Mouse (Mus musculus) ES-Bruce4 (cell line): ENCODE measurements around the gene Cct8l1. TPM values are rescaled to one million over a fixed set of nuclear protein-coding genes. Genes with fewer than 3 reads are reported as not detected.

Source experiments
- H3K27ac ChIP-seq: 2 replicates; pipeline ENCODE4 v1.5.1; 2012; ENCODE audit warnings: low read length, inconsistent platforms; ENCODE audit not compliant: insufficient read depth
- H3K27me3 ChIP-seq: 2 replicates; pipeline ENCODE4 v1.6.1; 2012; ENCODE audit warnings: mild to moderate bottlenecking, low read length, inconsistent platforms; ENCODE audit not compliant: control insufficient read depth, poor library complexity, insufficient read depth, severe bottlenecking
- H3K36me3 ChIP-seq: 2 replicates; pipeline ENCODE4 v1.6.1; 2012; ENCODE audit warnings: inconsistent platforms, mild to moderate bottlenecking, low read length, moderate library complexity; ENCODE audit not compliant: control insufficient read depth, poor library complexity, insufficient read depth, severe bottlenecking
- H3K4me1 ChIP-seq: one replicate; pipeline ENCODE4 v1.8.1; 2011; ENCODE audit warnings: low read length; ENCODE audit not compliant: control insufficient read depth, insufficient read depth
- H3K4me3 ChIP-seq: 2 replicates; pipeline ENCODE4 v1.5.1; 2011; ENCODE audit warnings: low read depth, mild to moderate bottlenecking, low read length
- H3K9ac ChIP-seq: 2 replicates; pipeline ENCODE4 v1.6.1; 2012; ENCODE audit warnings: low read depth, mild to moderate bottlenecking, inconsistent platforms; ENCODE audit not compliant: poor library complexity, severe bottlenecking
- H3K9me3 ChIP-seq: replicated peaks from 2 replicates; pipeline ENCODE4 v1.6.1; 2012; ENCODE audit warnings: mild to moderate bottlenecking, low read length, inconsistent platforms; ENCODE audit not compliant: control insufficient read depth, poor library complexity, insufficient read depth, severe bottlenecking
- CTCF ChIP-seq: IDR thresholded peaks from one replicate; pipeline ENCODE4 v1.8.1; 2011; ENCODE audit warnings: low read depth, low read length
- EP300 ChIP-seq: IDR thresholded peaks from 2 replicates; pipeline ENCODE4 v1.6.1; 2011; ENCODE audit warnings: low read depth, low read length; ENCODE audit not compliant: insufficient read depth
- POLR2A ChIP-seq: IDR thresholded peaks from one replicate; pipeline ENCODE4 v1.8.1; 2011; ENCODE audit warnings: low read length; ENCODE audit not compliant: insufficient read depth
- polyA plus RNA-seq: library from polyadenylated mRNA; stranded (reverse); fragments of >200 nt; gene quantifications from 2 replicates; pipeline ENCODE4 v1.2.4, GENCODE M21; 2011; ENCODE audit warnings: low read depth; ENCODE audit not compliant: missing spikeins, insufficient read depth, insufficient read length

Cct8l1 gene
- polyA plus RNA-seq, 1 experiment: not detected

DNA sequence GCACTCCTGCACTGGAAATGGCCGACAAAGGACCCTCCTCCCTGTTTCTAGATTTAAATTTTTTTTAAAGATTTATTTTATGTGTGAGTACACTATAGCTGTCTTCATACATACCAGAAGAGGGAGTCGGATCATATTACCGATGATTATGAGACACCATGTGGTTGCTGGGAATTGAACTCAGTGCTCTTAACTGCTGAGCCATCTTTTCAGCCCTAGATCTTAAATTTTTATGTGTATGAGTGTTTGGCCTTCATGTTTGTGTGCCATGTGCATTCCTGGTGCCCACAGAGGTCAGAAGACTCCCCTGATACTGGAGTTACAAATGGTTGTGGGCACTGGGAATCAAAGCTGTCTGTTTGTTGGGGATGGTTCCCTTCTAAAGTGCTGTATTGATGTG is 25.1 kb downstream of the Cct8l1 start:
- no peaks in the 10 kb centered on the region for H3K9me3 ChIP-seq
- no peaks in the 10 kb centered on the region for H3K4me1 ChIP-seq
- H3K27me3 ChIP-seq: no peaks in the 10 kb centered on the region
- H3K27ac ChIP-seq: no peak overlapping the region
- TF ChIP-seq POLR2A (no peak), CTCF (no peak)
- H3K36me3 ChIP-seq: no peaks in the 10 kb centered on the region
- no peak overlapping the region for H3K4me3 ChIP-seq
- H3K9ac ChIP-seq: no peak overlapping the region

DNA sequence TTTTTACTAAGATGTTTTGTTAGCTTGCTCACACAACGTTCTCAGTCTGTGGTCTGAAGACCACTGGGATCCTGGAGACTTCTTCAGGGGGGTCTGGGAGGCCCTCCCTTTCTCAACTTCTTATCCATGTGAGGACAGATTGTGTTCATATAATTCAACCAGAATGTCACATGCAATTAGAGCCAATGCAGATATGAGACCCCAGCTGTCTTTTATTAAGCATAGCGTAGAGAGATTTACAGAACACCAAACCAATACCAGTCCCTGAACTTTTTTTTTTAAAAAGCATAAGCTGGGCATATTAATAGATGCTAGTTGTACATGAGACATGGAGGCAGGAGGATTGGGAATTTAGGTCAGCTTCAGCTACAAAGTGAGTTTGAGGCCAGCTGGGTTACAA is 25.8 kb downstream of the Cct8l1 start:
- TF ChIP-seq CTCF (no peak), POLR2A (no peak), EP300 (no peak)
- Histone ChIP-seq H3K9me3 (no peaks in the 10 kb centered on the region), H3K27me3 (no peaks in the 10 kb centered on the region), H3K4me1 (no peaks in the 10 kb centered on the region), H3K4me3 (no peak overlapping the region), H3K36me3 (no peaks in the 10 kb centered on the region), H3K27ac (no peak overlapping the region), H3K9ac (no peak overlapping the region)

DNA sequence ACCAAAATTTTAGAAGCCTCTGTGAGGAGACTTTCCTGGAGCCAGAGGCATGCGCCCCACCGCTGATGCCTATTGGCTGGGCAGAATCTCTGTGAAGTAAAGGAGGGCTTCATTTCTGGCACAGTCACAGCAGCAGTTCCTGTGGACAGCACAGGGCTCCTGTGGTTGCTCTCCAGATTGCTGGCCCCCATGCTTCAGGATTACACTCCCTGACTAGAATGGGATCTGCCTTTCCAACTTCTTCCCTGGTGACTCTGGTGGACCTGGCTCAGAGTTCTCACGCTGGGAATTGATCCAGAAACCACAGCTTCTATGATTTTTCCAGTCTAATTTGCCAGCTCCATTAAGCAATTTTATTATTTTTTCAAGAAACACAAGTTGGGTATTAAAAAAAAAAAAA is 28.2 kb downstream of the Cct8l1 start:
- Histone ChIP-seq H3K27ac (no peak overlapping the region), H3K9ac (no peak overlapping the region), H3K9me3 (no peaks in the 10 kb centered on the region; the same call in 1 of the 2 replicates), H3K4me1 (no peaks in the 10 kb centered on the region), H3K36me3 (no peaks in the 10 kb centered on the region), H3K27me3 (no peaks in the 10 kb centered on the region), H3K4me3 (no peak overlapping the region)
- TF ChIP-seq EP300 (no peak), POLR2A (no peak), CTCF (no peak)

DNA sequence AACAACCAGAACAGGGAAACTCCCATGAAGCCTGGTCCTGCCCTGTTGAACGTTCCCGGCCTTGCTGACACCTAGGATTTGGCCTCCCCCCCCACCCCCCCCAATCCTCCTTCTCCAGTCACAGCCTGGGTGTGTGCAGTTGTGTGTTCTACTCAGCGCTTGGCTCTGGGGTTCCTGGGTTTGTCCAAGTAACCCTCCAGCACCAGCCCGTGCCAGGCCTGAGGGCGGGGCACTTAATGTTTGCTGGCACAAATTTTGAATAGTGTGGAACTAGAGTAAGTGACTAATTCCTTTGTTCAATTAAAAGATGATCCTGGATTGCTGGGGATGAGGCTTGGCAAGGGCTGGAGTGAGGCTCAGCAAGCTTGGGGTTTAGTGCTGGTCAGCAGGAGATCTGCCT is 28.7 kb downstream of the Cct8l1 start:
- no peak for TF ChIP-seq EP300
- no peak for TF ChIP-seq POLR2A
- no peak for TF ChIP-seq CTCF
- Histone ChIP-seq H3K27me3 (no peaks in the 10 kb centered on the region), H3K36me3 (no peaks in the 10 kb centered on the region), H3K27ac (no peak overlapping the region), H3K4me3 (no peak overlapping the region), H3K4me1 (no peaks in the 10 kb centered on the region), H3K9ac (no peak overlapping the region), H3K9me3 (no peaks in the 10 kb centered on the region; the same call in 1 of the 2 replicates)

DNA sequence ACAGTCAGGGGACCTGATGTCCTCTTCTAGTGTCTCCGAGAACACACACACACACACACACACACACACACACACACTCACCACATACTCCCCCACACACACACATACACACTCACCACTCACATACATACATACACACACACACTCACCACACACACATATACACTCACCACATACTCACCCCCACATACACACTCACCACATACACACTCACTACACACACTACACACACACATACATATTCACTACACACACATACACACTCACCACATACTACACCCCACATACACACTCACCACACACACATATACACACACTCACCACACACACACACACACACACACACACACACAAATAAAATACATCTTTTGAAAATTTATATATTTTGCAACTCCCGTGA is 31.0 kb downstream of the Cct8l1 start:
- Histone ChIP-seq H3K36me3 (no peaks in the 10 kb centered on the region), H3K9ac (no peak overlapping the region), H3K27ac (no peak overlapping the region), H3K4me1 (no peaks in the 10 kb centered on the region), H3K27me3 (no peaks in the 10 kb centered on the region), H3K9me3 (no peaks in the 10 kb centered on the region; the same call in 1 of the 2 replicates), H3K4me3 (no peak overlapping the region)
- no peak for TF ChIP-seq POLR2A
- no peak for TF ChIP-seq EP300
- TF ChIP-seq CTCF: no peak

DNA sequence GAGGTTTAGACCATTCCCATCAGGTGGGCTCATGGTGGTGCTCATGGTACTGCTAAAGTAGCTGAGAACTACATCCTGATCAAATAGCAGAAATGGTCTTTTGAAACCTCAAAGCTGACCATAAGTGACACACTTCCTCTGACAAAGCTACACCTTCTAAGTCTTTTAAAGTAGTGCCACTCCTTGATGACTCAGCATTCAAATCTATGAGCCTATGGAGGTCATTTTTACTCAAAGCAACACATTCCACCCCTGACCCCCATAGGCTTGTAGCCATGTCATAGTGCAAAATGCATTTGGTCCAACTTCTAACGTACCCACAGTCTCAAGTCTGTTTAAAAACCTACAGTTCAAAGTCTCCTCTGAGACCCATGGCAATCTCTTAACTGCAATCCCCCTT is 35.0 kb downstream of the Cct8l1 start:
- no peak overlapping the region for H3K4me3 ChIP-seq
- TF ChIP-seq EP300 (no peak), CTCF (no peak), POLR2A (no peak)
- H3K4me1 ChIP-seq: peaks cover 2% of the 10 kb centered on the region
- H3K9me3 ChIP-seq: no peaks in the 10 kb centered on the region; the same call in 1 of the 2 replicates
- H3K9ac ChIP-seq: no peak overlapping the region
- no peaks in the 10 kb centered on the region for H3K27me3 ChIP-seq
- H3K36me3 ChIP-seq: no peaks in the 10 kb centered on the region
- no peak overlapping the region for H3K27ac ChIP-seq
